ENCODE assay signal across 10 mouse cellular contexts in the genomic region with DNA sequence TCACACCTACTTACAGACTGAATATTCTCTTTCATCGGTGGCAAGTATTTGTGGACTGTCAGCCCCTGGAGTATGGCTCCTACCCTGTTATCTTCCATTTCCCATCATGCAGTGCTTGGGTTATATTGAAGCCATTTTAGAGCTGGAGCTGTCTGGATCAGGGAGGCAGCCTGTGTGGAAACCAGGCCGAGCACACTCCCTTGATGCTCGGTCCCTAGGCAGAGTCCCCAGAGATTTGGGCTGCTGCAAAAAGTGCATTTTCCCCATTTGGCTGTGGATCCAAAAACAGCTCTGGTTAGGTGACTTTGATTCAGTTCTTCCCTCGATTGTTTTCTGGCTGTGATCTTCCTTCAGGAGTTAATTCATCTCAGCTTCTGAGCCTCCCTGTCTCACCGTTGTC. TPM values are rescaled to one million over a fixed set of nuclear protein-coding genes. Genes with fewer than 3 reads are reported as not detected.
DNase-seq lines count a peak whose midpoint lies in the region; ATAC-seq and TF ChIP-seq lines count a peak whose summit lies in the region.
"Had no signal": no experiment of that assay in that cellular context is flagged by ENCODE, and none has a peak within 500 bp of the region (broad histone marks: within the 10 kb centered on the region; RNA-seq: fewer than 3 reads in every experiment).

No protein-coding gene starts in this region.

- no peaks in the 10 kb centered on the region for H3K9me3 ChIP-seq in erythroblast, embryonic 14.5 days (ENCODE audit: control insufficient read depth, low read length)
- no peaks in the 10 kb centered on the region for H3K9me3 ChIP-seq in limb, embryonic 12.5 days
- H3K9me3 ChIP-seq in limb, embryonic 10.5 days (replicated peaks): no peaks in the 10 kb centered on the region
- no peaks in the 10 kb centered on the region for H3K9me3 ChIP-seq in hindbrain, embryonic 15.5 days
- H3K9me3 ChIP-seq in midbrain, embryonic 16.5 days (replicated peaks; ENCODE audit: control insufficient read depth, low read length, poor library complexity, severe bottlenecking): no peaks in the 10 kb centered on the region

- no peak overlapping the region for H3K27ac ChIP-seq in limb, embryonic 12.5 days
- no peak overlapping the region for H3K27ac ChIP-seq in limb, embryonic 10.5 days
- H3K27ac ChIP-seq in hindbrain, embryonic 15.5 days (replicated peaks): no peak overlapping the region
- no peak overlapping the region for H3K27ac ChIP-seq in midbrain, embryonic 16.5 days (ENCODE audit: low read length)
- H3K27ac ChIP-seq in cerebellum, adult 2 months (ENCODE audit: insufficient read depth, low read length): no peak overlapping the region

- no peak for TF ChIP-seq POLR2A in cerebellum, adult 2 months (IDR thresholded peaks at IDR 0.05; ENCODE audit: borderline replicate concordance, insufficient read depth, low read length)

- peaks cover 38% of the 10 kb centered on the region for H3K4me1 ChIP-seq in erythroblast, embryonic 14.5 days (ENCODE audit: control insufficient read depth)
- H3K4me1 ChIP-seq in limb, embryonic 12.5 days (replicated peaks): peaks cover 19% of the 10 kb centered on the region
- peaks cover 24% of the 10 kb centered on the region for H3K4me1 ChIP-seq in limb, embryonic 10.5 days
- H3K4me1 ChIP-seq in hindbrain, embryonic 15.5 days (replicated peaks): peaks cover 56% of the 10 kb centered on the region
- peaks cover 34% of the 10 kb centered on the region for H3K4me1 ChIP-seq in midbrain, embryonic 16.5 days (ENCODE audit: control insufficient read depth, insufficient read depth, low read length)
- H3K4me1 ChIP-seq in cerebellum, adult 2 months (ENCODE audit: control insufficient read depth, insufficient read depth, low read length): peaks cover 7% of the 10 kb centered on the region; the same call in 1 of the 2 replicates

- peak overlapping the region; percentile 86 for H3K4me2 ChIP-seq in limb, embryonic 12.5 days
- peak overlapping the region; percentile 62 for H3K4me2 ChIP-seq in hindbrain, embryonic 15.5 days
- H3K4me2 ChIP-seq in midbrain, embryonic 16.5 days (ENCODE audit: low read length): peak overlapping the region; percentile 34; the same call in 1 of the 2 replicates

- peaks cover 40% of the 10 kb centered on the region for H3K36me3 ChIP-seq in erythroblast, embryonic 14.5 days (ENCODE audit: control insufficient read depth)
- H3K36me3 ChIP-seq in limb, embryonic 12.5 days: peaks cover 19% of the 10 kb centered on the region
- peaks cover 27% of the 10 kb centered on the region for H3K36me3 ChIP-seq in limb, embryonic 10.5 days
- H3K36me3 ChIP-seq in hindbrain, embryonic 15.5 days: 0 out of 2 replicates have a peak, but pooled peaks cover 6% of the 10 kb centered on the region
- no peaks in the 10 kb centered on the region for H3K36me3 ChIP-seq in midbrain, embryonic 16.5 days (ENCODE audit: control insufficient read depth, insufficient read depth, low read length)

- no peak for TF ChIP-seq CTCF in cerebellum, adult 2 months (IDR thresholded peaks at IDR 0.05; ENCODE audit: borderline replicate concordance, insufficient read depth, low read depth, low read length)

- no peak for DNase-seq in limb, embryonic 10.5 days (ENCODE audit: low spot score)
- DNase-seq in left cerebral cortex, postnatal 4 days: no peak
- no peak for DNase-seq in cerebellum, adult 2 months
- DNase-seq: cerebellum, postnatal 14 days; thymus, adult 2 months had no signal

- no peaks in the 10 kb centered on the region for H3K27me3 ChIP-seq in erythroblast, embryonic 14.5 days (ENCODE audit: control insufficient read depth)
- H3K27me3 ChIP-seq in limb, embryonic 12.5 days: no peaks in the 10 kb centered on the region
- H3K27me3 ChIP-seq in limb, embryonic 10.5 days (ENCODE audit: low read depth, poor library complexity, severe bottlenecking): no peaks in the 10 kb centered on the region
- H3K27me3 ChIP-seq in hindbrain, embryonic 15.5 days: no peaks in the 10 kb centered on the region
- H3K27me3 ChIP-seq in midbrain, embryonic 16.5 days (ENCODE audit: control insufficient read depth, insufficient read depth, low read depth, low read length): no peaks in the 10 kb centered on the region
- H3K27me3 ChIP-seq in cerebellum, adult 2 months (ENCODE audit: control insufficient read depth, insufficient read depth, low read length): no peaks in the 10 kb centered on the region

- H3K9ac ChIP-seq in limb, embryonic 12.5 days (replicated peaks): no peak overlapping the region
- no peak overlapping the region for H3K9ac ChIP-seq in hindbrain, embryonic 15.5 days
- H3K9ac ChIP-seq in midbrain, embryonic 16.5 days (ENCODE audit: low read depth, low read length): no peak overlapping the region

- peak overlapping the region; percentile 24 for H3K4me3 ChIP-seq in erythroblast, embryonic 14.5 days (replicated peaks)
- H3K4me3 ChIP-seq in limb, embryonic 12.5 days (replicated peaks): peak overlapping the region; percentile 12; the same call in 1 of the 2 replicates
- H3K4me3 ChIP-seq in limb, embryonic 10.5 days: no peak overlapping the region
- H3K4me3 ChIP-seq in hindbrain, embryonic 15.5 days: peak overlapping the region; percentile 99; the same call in 1 of the 2 replicates
- peak overlapping the region; percentile 9; the same call in 1 of the 2 replicates for H3K4me3 ChIP-seq in midbrain, embryonic 16.5 days (ENCODE audit: low read depth, low read length)
- no peak overlapping the region for H3K4me3 ChIP-seq in cerebellum, adult 2 months (replicated peaks; ENCODE audit: insufficient read depth, low read depth, low read length)

- WGBS in limb, embryonic 12.5 days: 80% methylated on average over 5 of the region's 5 CpGs
- WGBS in limb, embryonic 10.5 days: 84% methylated on average over 5 of the region's 5 CpGs
- 70% methylated on average over 5 of the region's 5 CpGs for WGBS in hindbrain, embryonic 15.5 days
- WGBS in midbrain, embryonic 16.5 days: 72% methylated on average over 5 of the region's 5 CpGs
- WGBS in cerebellum, adult 2 months: 30% methylated on average over 5 of the region's 5 CpGs

- intact Hi-C loops in left cerebral cortex, postnatal 4 days (cut with DNase I): no loop called here

- ATAC-seq in erythroblast, adult 5-6 weeks (replicated peaks; ENCODE audit: low FRiP score, poor library complexity, severe bottlenecking): no peak
- ATAC-seq in limb, embryonic 12.5 days (ENCODE audit: insufficient number of reproducible peaks, insufficient read depth, low FRiP score, low TSS enrichment, low read depth): no peak
- ATAC-seq in hindbrain, embryonic 15.5 days (ENCODE audit: low FRiP score, low read depth): no peak
- ATAC-seq in midbrain, embryonic 16.5 days: no peak

RNA-seq across cellular contexts. Expression of a gene that starts 2.1 kb away (rescaled TPM):
- polyA plus RNA-seq in erythroblast, embryonic 14.5 days (2012): 3.1 and 3.7 TPM in 2 replicates
- total RNA-seq in erythroblast, adult 5-6 weeks (2015; ENCODE audit: low replicate concordance): 49.3 and 49.6 TPM in 2 replicates
- total RNA-seq in erythroblast, adult 5-6 weeks (2017; ENCODE audit: low replicate concordance): 18.8 and 25.1 TPM in 2 replicates
- polyA plus RNA-seq in limb, embryonic 12.5 days (2016; fragmentation: Nextera tagmentation; extraction: Ambion mirVana): 315 and 333 TPM in 2 replicates
- polyA plus RNA-seq in limb, embryonic 10.5 days (2016; fragmentation: Nextera tagmentation; extraction: Ambion mirVana): 307 and 327 TPM in 2 replicates
- 488 and 498 TPM in 2 replicates for polyA plus RNA-seq in hindbrain, embryonic 15.5 days (2015; fragmentation: Nextera tagmentation; extraction: Ambion mirVana)
- polyA plus RNA-seq in midbrain, embryonic 16.5 days (2015; fragmentation: Nextera tagmentation; extraction: Ambion mirVana): 533 and 553 TPM in 2 replicates
- total RNA-seq in left cerebral cortex, postnatal 4 days (2021): 100 to 1,000 TPM; 454 to 464 TPM
- 231 and 250 TPM in 2 replicates for polyA plus RNA-seq in cerebellum, adult 2 months (2012; rRNA removed)

RNA-seq across cellular contexts. Expression of a gene that starts 28.4 kb away (rescaled TPM):
- polyA plus RNA-seq in erythroblast, embryonic 14.5 days (2012): 0.02 and 0.09 TPM in 2 replicates
- total RNA-seq in erythroblast, adult 5-6 weeks (2015; ENCODE audit: low replicate concordance): 2.3 TPM in 1 of 2 replicates, not detected in the other
- not detected in 2 replicates for total RNA-seq in erythroblast, adult 5-6 weeks (2017; ENCODE audit: low replicate concordance)
- 3.1 and 3.7 TPM in 2 replicates for polyA plus RNA-seq in limb, embryonic 12.5 days (2016; fragmentation: Nextera tagmentation; extraction: Ambion mirVana)
- polyA plus RNA-seq in limb, embryonic 10.5 days (2016; fragmentation: Nextera tagmentation; extraction: Ambion mirVana): 0.76 and 1.3 TPM in 2 replicates
- polyA plus RNA-seq in hindbrain, embryonic 15.5 days (2015; fragmentation: Nextera tagmentation; extraction: Ambion mirVana): 1.2 and 1.8 TPM in 2 replicates
- polyA plus RNA-seq in midbrain, embryonic 16.5 days (2015; fragmentation: Nextera tagmentation; extraction: Ambion mirVana): 1.8 and 2.5 TPM in 2 replicates
- total RNA-seq in left cerebral cortex, postnatal 4 days (2021): 1 to 10 TPM; 2.4 to 3.1 TPM
- 3.1 and 3.2 TPM in 2 replicates for polyA plus RNA-seq in cerebellum, adult 2 months (2012; rRNA removed)

Comparison
In these comparisons a context has a peak if more than half of its experiments do, and no peak if none do; other contexts are left out.
1. H3K4me3 ChIP-seq: peak in erythroblast, embryonic 14.5 days (single experiment), limb, embryonic 12.5 days (single experiment), hindbrain, embryonic 15.5 days (single experiment) and midbrain, embryonic 16.5 days (single experiment); none in limb, embryonic 10.5 days (single experiment) and cerebellum, adult 2 months (single experiment).
2. H3K4me2 ChIP-seq: peak in every context shown above with its lines; median percentile 86 in limb, embryonic 12.5 days; 62 in hindbrain, embryonic 15.5 days; 34 in midbrain, embryonic 16.5 days.
3. RNA of a gene that starts 2.1 kb away (polyA plus RNA-seq): 533 to 553 TPM in midbrain, embryonic 16.5 days, 488 to 498 TPM in hindbrain, embryonic 15.5 days, 307 to 327 TPM in limb, embryonic 10.5 days, 315 to 333 TPM in limb, embryonic 12.5 days and 231 to 250 TPM in cerebellum, adult 2 months; 3.1 to 3.7 TPM in erythroblast, embryonic 14.5 days; every median in the first group is over 10 times any median in the second.